Comparison of ENCODE assay signal across 16 mouse cellular contexts in genomic region chr4:43113491-43113890, GRCm38 (mm10).
"Had no signal": no experiment of that assay in that cellular context is flagged by ENCODE, and none has a peak within 500 bp of the region (broad histone marks: within the 10 kb centered on the region; RNA-seq: fewer than 3 reads in every experiment).

No protein-coding gene starts in this region.

- H3K4me1 ChIP-seq: neural tube, embryonic 12.5 days; neural tube, embryonic 13.5 days; neural tube, embryonic 15.5 days; stomach, embryonic 15.5 days had no signal

- DNase-seq: retina, postnatal 1 day; right cerebral cortex, adult 18-20 months; right cerebral cortex, postnatal 14 days; right cerebral cortex, postnatal 25 days; right cerebral cortex, postnatal 4 days; spleen, adult 18-20 months; thymus, adult 18-20 months; thymus, adult 2 months; thymus, postnatal 14 days; thymus, postnatal 25 days; thymus, postnatal 4 days had no signal

- H3K4me3 ChIP-seq: neural tube, embryonic 12.5 days; neural tube, embryonic 13.5 days; neural tube, embryonic 15.5 days; stomach, embryonic 15.5 days had no signal

- H3K27ac ChIP-seq: neural tube, embryonic 12.5 days; neural tube, embryonic 13.5 days; neural tube, embryonic 15.5 days; stomach, embryonic 15.5 days; stomach, postnatal 0 days had no signal

- H3K4me2 ChIP-seq: neural tube, embryonic 12.5 days; neural tube, embryonic 13.5 days; neural tube, embryonic 15.5 days; stomach, embryonic 15.5 days had no signal

- H3K36me3 ChIP-seq: neural tube, embryonic 12.5 days; neural tube, embryonic 15.5 days; stomach, embryonic 15.5 days had no signal

- H3K27me3 ChIP-seq: neural tube, embryonic 12.5 days; neural tube, embryonic 13.5 days; neural tube, embryonic 15.5 days; stomach, embryonic 15.5 days had no signal

- H3K9me3 ChIP-seq: neural tube, embryonic 12.5 days; neural tube, embryonic 13.5 days; neural tube, embryonic 15.5 days; stomach, embryonic 15.5 days had no signal

- H3K9ac ChIP-seq: neural tube, embryonic 12.5 days; neural tube, embryonic 13.5 days; neural tube, embryonic 15.5 days; stomach, embryonic 15.5 days had no signal
